Comparison of ENCODE assay signal across 10 mouse cellular contexts in the genomic region with DNA sequence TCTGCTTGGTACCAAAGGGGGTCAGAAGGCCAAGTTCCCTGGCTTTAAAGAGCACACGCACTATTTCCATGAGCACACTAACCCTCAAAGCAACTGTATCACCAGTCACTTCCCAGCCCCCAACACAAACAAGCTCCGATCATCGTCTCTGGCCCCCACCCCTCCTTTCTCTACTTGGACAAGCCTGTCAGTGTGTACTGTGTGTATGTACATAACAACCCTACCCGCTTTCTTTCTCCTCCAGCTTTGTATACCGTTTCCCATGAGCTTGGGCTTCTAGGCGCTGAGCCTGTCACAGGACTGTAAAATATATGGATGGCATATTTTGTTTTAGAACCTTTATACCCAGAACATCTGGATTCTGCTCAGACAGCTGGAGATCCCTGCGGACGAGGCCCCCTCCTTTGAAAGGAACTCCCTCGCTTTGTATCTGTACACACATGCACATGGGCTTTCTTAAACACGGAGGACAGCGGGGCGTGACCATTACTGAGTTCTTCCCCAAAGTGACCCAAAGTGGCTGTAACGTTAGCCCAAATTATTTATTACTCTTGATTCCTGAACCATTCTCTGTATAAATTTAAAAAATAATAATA.
DNase-seq lines count a peak whose midpoint lies in the region; ATAC-seq and TF ChIP-seq lines count a peak whose summit lies in the region.
"Had no signal": no experiment of that assay in that cellular context is flagged by ENCODE, and none has a peak within 500 bp of the region (broad histone marks: within the 10 kb centered on the region; RNA-seq: fewer than 3 reads in every experiment).

No protein-coding gene starts in this region.

- peak overlapping the region; percentile 55 for H3K27ac ChIP-seq in kidney, postnatal 0 days
- peak overlapping the region; percentile 26 for H3K27ac ChIP-seq in embryonic facial prominence, embryonic 10.5 days (replicated peaks)
- H3K27ac ChIP-seq in embryonic fibroblast, embryonic 13.5 days (ENCODE audit: insufficient read depth, low read length), result peak overlapping the region; percentile 7; the same call in 1 of the 2 replicates
- H3K27ac ChIP-seq in neural tube, embryonic 12.5 days, result no peak overlapping the region

- H3K36me3 ChIP-seq in kidney, postnatal 0 days (ENCODE audit: insufficient read depth, low read length), result no peaks in the 10 kb centered on the region
- H3K36me3 ChIP-seq in embryonic facial prominence, embryonic 10.5 days (replicated peaks), result no peaks in the 10 kb centered on the region
- H3K36me3 ChIP-seq in neural tube, embryonic 12.5 days, result no peaks in the 10 kb centered on the region

- H3K4me3 ChIP-seq in kidney, postnatal 0 days (replicated peaks; ENCODE audit: low read depth, low read length), result no peak overlapping the region
- no peak overlapping the region for H3K4me3 ChIP-seq in embryonic facial prominence, embryonic 10.5 days
- no peak overlapping the region for H3K4me3 ChIP-seq in embryonic fibroblast, embryonic 13.5 days (ENCODE audit: insufficient read depth, low read length)
- H3K4me3 ChIP-seq in neural tube, embryonic 12.5 days, result no peak overlapping the region

- DNase-seq in kidney, postnatal 0 days (ENCODE audit: low spot score), result peak; percentile 40
- DNase-seq in kidney, adult 9 months, result no peak
- DNase-seq in embryonic facial prominence, embryonic 10.5 days (ENCODE audit: low spot score), result no peak
- no peak for DNase-seq in embryo, embryonic 10 days (ENCODE audit: low spot score)
- no peak for DNase-seq in ovary, postnatal 10 days (ENCODE audit: low spot score)
- DNase-seq: adrenal gland, adult 8-10 months; liver, postnatal 0 days; spleen, adult 18-20 months had no signal

- H3K9ac ChIP-seq in kidney, postnatal 0 days (ENCODE audit: low read depth, low read length), result no peak overlapping the region
- H3K9ac ChIP-seq in neural tube, embryonic 12.5 days, result no peak overlapping the region
- H3K9ac ChIP-seq: liver, postnatal 0 days had no signal

- TF ChIP-seq POLR2A in embryonic fibroblast, embryonic 13.5 days (IDR thresholded peaks at IDR 0.05; ENCODE audit: low read depth, low read length), result no peak

- H3K4me2 ChIP-seq in kidney, postnatal 0 days (ENCODE audit: low read length), result 0 out of 2 replicates have a peak overlapping the region, but pooled peaks have one; percentile 6
- 0 out of 2 replicates have a peak overlapping the region, but pooled peaks have one; percentile 4 for H3K4me2 ChIP-seq in neural tube, embryonic 12.5 days (replicated peaks)

- no peak for TF ChIP-seq CTCF in kidney, postnatal 0 days (IDR thresholded peaks at IDR 0.05; ENCODE audit: low read depth)
- TF ChIP-seq CTCF in embryonic fibroblast, embryonic 13.5 days (IDR thresholded peaks at IDR 0.05; ENCODE audit: borderline replicate concordance, insufficient read depth, low read length), result no peak

- WGBS in kidney, postnatal 0 days, result 29% methylated on average over 13 of the region's 13 CpGs
- WGBS in embryonic facial prominence, embryonic 10.5 days, result 48% methylated on average over 13 of the region's 13 CpGs
- 53% methylated on average over 13 of the region's 13 CpGs for WGBS in neural tube, embryonic 12.5 days

- peaks cover 9% of the 10 kb centered on the region for H3K4me1 ChIP-seq in kidney, postnatal 0 days (replicated peaks; ENCODE audit: insufficient read depth, low read length)
- peaks cover 50% of the 10 kb centered on the region for H3K4me1 ChIP-seq in embryonic facial prominence, embryonic 10.5 days
- peaks cover 8% of the 10 kb centered on the region for H3K4me1 ChIP-seq in embryonic fibroblast, embryonic 13.5 days (ENCODE audit: control insufficient read depth, insufficient read depth, low read length)
- peaks cover 25% of the 10 kb centered on the region for H3K4me1 ChIP-seq in neural tube, embryonic 12.5 days

- H3K9me3 ChIP-seq in kidney, postnatal 0 days (replicated peaks; ENCODE audit: low read length), result no peaks in the 10 kb centered on the region
- no peaks in the 10 kb centered on the region for H3K9me3 ChIP-seq in embryonic facial prominence, embryonic 10.5 days
- no peaks in the 10 kb centered on the region for H3K9me3 ChIP-seq in neural tube, embryonic 12.5 days

- H3K27me3 ChIP-seq in kidney, postnatal 0 days (ENCODE audit: insufficient read depth, low read length), result no peaks in the 10 kb centered on the region
- peaks cover 32% of the 10 kb centered on the region for H3K27me3 ChIP-seq in embryonic facial prominence, embryonic 10.5 days (replicated peaks; ENCODE audit: low read depth, poor library complexity, severe bottlenecking)
- no peaks in the 10 kb centered on the region for H3K27me3 ChIP-seq in neural tube, embryonic 12.5 days (replicated peaks)

- peak; percentile 33; the same call in 1 of the 2 replicates for ATAC-seq in kidney, postnatal 0 days (replicated peaks; ENCODE audit: low FRiP score, low read depth)
- ATAC-seq in neural tube, embryonic 12.5 days (ENCODE audit: low FRiP score, low read depth), result 0 out of 2 replicates have a peak, but pooled peaks have one; percentile 25
